Mouse (Mus musculus) cerebellum, adult 2 months (tissue): ENCODE measurements around the gene Cachd1.

Experiments used
- CTCF ChIP-seq: fragments of 200-500 bp; IDR thresholded peaks from 2 replicates; pipeline ENCODE4 v1.5.1; 2011; ENCODE audit warnings: low read depth, mild to moderate bottlenecking, control low read depth, low read length, moderate library complexity, borderline replicate concordance; ENCODE audit not compliant: insufficient read depth
- POLR2A ChIP-seq: fragments of 200-500 bp; IDR thresholded peaks from 2 replicates; pipeline ENCODE4 v1.6.1; 2011; ENCODE audit warnings: low read length, control low read depth, borderline replicate concordance; ENCODE audit not compliant: insufficient read depth

GRCm38 (mm10) chr4:101033047-101033446 lies 256.6 kb downstream of the Cachd1 start:
- TF ChIP-seq CTCF (no peak), POLR2A (no peak)
